Mouse (Mus musculus): ENCODE data around the gene Prpf3. TPM values are rescaled to one million over a fixed set of nuclear protein-coding genes. Genes with fewer than 3 reads are reported as not detected.
A peak's percentile ranks its signal among the peaks of the same experiment; 100 is the strongest.
"Not testable (repeated sequence)": the region's sequence is repeated elsewhere in the genome, so short reads cannot be mapped to it uniquely, and the experiment has no call there.

Prpf3 gene
- 26.6 and 29.7 TPM in 2 replicates for polyA plus RNA-seq (2012; rRNA removed)

DNA sequence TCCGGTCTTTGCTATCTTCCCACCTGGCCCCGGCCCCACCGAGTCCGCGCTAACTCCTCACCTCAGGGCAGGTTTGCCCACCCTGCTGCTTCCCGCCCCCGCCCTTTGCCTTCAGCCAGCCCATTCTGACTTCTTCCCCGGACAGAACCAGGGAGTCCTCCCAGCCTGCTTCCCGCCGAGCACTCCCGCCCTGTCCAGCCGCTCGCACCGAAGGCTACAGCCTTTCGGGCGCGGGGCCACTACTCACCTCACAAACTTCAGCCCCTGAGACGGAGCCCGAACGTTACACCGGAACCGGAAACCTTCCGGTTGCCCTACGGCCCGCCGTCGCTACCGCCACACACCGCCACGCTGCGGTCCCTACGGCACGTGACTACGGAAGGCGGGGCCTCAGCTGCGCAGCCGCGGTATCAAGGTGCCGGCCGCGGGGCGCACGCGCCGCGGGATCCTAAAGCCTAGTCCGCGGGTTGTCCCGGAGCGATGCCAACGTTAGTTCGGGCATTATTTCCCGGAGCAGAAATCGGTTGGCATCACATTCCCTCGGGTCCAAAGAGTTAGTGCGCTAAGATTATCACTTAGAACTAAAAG is at the start of gene Prpf3:
Prpf3 (minus strand) TSS at position 384 of the 588 bp plus-strand sequence.
- DNase-seq (ENCODE audit: low spot score), result peak; percentile 91

DNA sequence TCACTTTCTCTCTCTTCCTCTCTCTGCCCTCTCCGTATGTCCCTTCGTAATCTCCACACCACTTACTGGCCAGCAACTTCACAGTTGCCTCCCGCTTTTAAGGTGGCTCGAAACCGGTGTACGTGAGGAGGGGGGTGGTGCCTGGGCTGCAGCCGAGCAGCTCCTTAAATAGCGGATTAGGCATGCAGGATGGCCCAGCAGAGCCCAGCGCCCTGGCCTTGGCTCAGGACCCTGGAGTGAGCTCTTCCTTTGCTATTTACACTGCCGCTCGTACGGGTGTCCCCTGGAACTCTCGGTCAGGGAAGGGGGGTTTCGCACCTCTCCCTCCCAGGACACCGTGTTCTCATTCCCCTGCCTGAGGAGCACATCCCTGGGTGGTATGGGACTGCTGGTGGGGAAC is 48.9 kb upstream of the Prpf3 start, which contains the start of gene Car14:
Car14 (minus strand) TSS at position 124 of the 400 bp plus-strand sequence.
- no peak for DNase-seq (ENCODE audit: low spot score)

DNA sequence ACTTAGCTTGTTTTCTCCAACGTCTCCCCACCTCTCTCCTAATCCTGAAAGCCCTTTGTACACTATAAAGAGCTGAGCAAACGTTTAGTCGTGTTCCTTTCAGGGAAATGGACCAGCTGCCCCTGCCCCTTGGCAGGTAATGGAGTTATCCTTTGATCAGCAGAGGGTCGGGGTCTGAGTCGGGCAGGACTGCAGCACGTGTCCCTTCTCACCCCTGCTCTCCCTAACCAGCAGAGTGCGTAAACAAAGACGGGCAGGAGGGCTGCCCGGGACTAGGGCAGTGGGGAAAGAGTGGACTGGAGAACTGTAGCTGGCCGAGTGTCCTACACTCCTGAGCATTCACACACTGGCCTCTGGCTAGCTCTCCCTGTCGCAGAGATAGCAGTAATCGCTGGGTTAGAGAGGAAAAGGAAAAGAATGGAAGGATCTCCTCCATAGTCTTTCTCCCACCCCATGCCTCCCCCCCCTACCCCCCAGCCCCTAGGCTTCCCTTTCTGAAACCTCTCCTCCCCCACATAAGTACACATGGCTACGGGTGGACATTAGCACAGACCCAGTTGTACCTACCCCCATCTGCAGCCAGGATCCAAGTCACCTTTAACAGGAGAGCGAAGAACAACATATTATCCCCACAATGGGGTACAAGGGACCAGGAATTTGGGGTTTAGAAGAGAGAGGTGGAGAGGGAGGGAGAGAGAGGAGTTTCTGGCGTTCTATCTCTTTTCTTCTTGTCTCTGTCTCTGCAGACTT is 48.2 kb upstream of the Prpf3 start:
- DNase-seq (ENCODE audit: low spot score), result no peak

DNA sequence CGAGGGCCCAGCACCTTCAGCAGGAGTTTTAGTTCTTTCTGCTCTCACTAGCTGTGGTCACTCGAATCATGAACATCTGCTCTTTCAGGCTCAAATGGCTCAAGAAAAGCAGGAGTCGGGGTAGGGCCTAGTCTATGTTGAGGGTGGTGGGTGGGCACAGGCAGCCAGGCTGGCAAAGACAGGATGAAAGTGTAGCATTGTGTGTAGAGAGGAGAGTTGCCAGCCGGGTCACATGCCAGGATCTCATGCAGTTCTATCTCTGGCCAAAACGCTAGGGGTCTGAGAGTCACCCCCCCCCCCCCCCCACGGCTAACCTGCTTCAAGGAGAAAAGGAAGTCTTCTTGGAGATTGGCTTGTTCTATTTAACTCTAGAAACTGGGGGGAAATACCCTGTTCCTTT is 47.0 kb upstream of the Prpf3 start:
- no peak for DNase-seq (ENCODE audit: low spot score)

DNA sequence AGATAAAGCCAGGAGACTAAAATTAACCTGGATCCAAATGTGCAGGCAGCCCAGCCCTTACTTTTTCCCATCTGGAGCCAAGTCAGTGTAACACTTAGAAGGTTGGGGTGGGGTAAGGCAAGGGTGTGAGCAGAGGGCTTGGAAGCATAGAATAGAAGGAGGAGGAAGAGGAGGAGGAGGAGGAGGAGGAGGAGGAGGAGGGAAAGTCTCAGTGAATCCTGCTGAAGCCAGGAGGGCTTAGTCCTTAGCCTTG is 46.6 kb upstream of the Prpf3 start:
- no peak for DNase-seq (ENCODE audit: low spot score)

DNA sequence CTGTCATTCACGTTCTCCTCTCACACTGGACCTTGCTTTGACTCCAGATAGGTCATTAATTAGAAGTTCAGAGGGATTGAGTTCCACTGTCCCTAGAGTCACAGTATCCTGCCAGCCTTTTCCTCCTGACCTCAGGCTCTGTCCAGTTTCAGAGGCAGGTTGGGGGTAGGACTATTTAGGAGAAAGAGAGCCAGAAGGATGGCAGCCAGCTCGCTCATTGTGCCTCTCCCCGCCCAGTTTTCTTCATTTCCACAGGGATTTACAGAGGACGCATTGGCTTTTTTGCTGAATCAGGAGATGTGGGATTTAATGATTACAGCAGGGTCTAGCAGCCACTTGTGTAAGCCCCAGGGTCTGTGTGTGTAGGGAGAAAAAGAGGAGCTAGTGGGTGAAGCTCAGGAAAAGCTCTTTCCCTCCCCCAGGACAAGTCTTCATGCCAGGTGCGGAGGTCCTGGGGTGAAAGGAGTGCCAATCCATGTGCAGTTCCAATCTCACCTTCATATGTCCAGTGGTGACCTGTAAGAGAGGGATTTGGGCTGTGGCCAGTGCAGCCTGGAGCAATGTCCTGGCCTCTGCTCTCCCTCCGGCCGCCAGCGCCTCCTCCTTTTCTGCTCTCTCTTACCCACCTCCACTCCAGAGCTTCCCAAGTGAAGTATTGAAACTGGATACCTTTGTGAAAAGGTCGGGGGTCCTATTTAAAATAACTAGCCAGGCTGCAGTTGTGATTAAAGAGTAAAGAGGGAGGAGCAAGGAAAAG is 46.1 kb upstream of the Prpf3 start:
- no peak for DNase-seq (ENCODE audit: low spot score)

DNA sequence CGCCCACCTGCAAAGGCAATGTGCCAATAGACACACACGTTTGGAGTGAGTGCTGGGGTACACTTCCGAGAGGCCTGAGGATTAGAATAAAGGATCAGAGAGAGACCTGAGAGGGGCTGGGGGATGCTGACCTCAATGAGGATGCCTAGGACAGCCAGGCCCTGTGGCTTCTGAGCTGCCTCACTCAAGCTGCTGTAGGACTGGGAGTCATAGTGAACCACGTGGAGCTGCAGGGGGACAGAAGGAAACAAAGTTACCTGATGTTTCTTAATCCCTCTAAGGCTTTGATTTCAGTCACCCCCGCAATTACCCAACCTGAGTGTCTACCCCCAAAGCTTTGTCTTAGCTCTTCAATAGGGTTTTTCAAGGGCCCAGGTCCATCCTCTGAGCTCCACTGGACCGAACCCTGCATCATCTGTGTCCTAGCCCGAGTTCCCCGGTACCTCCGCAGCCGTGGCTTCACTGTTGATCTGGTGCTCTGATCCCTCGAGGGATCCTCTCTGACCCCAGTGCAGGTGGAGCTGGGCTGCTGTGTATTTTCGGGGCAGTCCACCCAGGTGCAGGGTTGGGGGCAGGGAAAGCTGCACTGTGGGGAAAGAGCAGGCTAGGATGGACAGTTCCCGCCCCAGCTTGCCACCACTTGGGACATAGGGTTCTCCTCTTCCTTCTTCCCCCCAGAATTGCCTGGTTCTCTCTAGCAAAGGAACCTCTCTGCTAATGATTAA is 44.3 kb upstream of the Prpf3 start:
- DNase-seq (ENCODE audit: low spot score), result no peak

DNA sequence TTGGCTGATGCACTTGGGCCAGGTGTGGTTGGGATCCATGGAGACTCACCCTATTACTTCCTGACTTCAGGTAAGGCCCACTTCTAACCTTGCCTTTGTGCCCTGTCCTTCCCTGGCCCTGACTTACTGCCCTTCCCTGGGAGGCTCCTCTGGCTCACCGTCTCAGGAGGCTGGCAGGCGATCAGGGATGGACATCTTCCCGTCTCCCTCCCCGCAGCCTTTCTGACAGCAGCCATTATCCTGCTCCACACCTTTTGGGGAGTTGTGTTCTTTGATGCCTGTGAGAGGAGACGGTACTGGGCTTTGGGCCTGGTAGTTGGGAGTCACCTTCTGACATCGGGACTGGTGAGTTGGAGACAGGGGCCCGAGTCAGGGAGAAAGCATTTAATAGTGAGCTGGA is 39.8 kb upstream of the Prpf3 start:
- not testable (repeated sequence) for DNase-seq (ENCODE audit: low spot score)

DNA sequence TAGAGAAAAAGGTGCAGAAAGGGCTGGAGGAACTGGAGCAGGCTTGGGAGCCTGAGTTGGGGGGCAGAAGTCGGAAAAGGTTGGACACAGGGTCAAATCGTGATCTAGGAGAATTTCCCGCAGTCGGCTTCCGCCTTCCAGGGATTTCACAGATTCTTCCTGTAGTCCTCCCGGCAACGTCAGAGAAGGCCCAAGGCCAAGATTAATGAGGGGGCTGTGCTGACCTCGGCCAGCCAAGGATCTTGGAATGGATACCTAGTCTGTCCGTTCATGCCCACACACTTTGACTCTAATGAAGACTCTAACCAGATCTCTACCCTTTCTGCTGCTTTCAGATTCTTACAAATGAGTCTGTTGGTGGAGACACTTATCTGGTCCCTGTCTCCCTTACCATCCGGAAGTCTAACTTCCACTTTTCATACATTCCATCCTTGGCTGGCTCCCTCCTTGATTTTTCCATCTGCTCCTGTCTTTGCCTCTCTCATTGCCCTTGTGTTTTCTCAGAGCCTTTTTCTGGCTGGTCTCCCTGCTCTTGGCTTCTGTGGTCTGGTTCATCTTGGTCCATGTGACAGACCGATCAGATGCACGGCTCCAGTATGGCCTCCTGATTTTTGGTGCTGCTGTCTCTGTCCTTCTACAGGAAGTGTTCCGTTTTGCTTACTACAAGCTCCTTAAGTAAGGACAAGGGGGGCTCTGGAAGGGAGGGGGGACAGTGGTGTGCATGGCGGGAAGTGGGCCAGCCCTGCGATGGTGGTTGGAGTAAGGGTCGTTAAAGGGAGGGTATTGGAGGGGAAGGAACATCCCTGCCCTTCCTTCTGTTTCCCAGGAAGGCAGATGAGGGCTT is 38.9 kb upstream of the Prpf3 start:
- no peak for DNase-seq (ENCODE audit: low spot score)

DNA sequence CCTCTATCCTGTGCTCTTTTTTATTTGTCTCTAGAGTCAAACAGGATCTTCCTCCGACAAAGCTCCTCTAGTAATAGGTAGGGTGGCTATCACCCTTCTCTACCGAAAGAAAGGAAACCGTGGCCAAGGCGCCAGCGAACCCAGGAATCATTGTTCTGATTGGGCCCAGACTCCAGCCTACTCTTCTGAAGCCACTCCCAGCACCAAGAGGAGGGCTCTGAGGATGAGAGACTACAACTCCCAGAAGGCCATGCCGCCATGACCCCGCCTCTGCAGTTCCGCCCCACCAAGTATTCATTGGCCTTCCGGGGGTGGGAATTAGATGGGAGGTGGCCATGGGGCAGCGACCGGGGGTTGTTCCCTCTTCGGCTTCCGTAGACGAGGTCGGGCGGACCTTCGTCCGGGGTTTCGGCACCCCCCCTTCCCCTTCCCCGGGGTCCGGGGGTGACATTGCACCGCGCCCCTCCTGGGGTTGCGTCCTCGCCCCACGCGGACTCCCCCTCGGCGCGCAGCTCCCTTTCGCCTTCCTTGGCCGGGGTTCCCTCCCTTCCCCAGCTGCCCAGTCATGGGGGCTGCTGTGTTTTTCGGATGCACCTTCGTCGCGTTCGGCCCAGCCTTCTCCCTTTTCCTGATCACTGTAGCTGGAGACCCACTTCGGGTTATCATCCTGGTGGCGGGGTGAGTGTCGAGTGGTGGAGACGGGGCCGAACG is 38.1 kb upstream of the Prpf3 start, which contains the start of gene Aph1a:
Aph1a (plus strand) TSS at position 364 of the 711 bp plus-strand sequence.
- peak; percentile 84 for DNase-seq (ENCODE audit: low spot score)

DNA sequence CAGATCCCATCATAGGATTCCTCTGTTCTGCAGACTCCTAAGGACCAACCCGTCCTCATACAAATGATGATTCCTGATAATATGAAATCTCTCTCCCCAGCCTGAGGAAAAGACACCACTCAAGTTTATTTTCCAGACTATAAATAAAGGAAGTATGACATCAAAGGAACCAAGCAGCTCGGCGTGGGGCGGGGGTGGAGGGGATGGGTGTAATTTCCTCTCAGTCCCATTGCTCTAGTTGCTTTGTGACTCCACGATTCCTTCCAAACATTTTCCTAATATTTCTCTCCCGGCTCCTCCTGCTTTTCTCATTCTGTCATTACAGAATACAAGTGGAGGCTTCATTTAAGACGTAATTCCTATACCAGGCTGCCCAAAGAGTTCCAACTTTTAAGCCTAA is 37.4 kb upstream of the Prpf3 start:
- DNase-seq (ENCODE audit: low spot score), result no peak

DNA sequence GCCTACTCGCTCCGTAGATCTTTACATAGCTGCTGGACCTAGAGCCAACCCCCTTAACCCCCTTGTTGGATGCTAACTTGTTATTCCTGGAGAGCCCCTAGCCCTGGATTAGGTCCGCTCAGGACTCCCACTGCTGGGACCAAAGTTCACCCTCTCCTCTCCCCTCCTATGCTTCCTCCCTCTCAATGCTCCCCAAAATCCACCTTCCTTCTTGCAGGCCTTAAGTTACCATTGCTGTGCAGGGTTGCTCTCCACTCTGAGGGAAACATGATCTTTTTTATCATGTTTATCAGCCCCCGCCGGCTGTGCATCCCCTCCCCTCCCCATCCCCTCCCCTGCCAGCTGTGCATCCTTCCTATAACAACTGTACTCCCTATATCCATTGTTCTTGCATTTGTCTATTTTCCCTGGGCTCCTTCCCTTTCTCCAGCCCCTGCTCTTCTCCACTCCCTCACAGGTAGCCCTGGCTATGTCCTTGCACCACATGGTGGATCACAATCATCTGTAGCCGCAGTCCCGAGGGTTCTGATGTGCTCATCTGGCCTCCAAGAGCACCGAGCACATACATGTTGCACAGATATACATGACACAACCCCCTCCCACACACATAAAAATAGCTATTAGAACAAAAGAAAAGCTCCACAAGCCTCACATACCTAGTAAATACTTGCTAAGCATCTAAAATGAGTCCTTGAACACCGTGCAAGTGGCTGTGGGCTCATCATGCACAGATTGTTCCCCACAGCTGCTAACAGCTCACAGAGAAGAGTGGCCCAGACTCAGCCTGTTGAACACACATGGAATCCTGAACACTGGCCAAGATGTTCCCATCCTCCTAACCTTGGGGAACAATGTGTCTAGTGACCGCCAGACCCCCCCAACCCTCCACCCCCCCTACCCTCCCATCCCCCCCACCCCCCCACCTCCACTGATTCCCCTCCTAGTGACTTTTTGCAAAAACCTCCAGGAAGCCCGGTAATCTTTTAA is 36.7 kb upstream of the Prpf3 start:
- no peak for DNase-seq (ENCODE audit: low spot score)

DNA sequence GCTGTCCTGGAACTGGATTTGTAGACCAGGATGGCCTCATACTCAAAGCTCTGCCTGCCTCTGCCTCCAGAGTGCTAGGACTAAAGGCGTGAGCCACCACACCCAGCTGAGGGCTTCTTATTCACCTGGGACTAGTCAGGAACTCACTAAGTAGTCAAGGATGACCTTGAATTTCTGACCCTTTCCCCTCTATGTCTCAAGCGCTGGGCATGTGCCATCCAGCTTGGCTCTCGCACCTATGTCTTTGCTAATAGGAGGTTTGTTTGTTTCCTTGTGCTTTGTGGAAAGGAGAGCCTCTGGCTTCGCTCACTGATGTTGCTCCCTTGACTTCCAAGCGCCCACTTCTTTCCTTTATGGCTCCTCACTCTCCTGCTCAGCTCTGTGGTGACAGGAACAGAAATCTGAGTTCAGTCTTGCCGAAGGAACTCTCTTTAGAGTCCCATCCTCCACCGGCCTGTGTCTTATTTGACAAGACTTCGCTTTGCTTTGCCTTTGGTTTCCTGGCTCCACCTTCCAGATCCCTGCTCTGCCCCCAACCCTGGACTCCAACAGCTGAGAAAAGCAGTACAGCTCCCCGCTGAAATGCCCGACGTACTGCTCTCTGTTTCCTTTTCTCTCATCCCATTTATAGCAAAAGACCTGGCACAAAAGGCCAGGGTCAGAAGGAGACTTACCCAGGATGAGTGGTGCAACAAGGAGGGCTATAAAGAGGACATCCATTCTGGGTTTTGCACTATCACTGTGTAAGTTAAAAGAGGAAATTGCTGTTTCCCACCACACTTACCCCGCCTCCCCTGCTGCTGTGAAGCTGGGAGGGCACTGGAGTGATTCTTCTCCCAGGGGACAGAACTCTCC is 35.8 kb upstream of the Prpf3 start, which contains the start of gene BC028528:
BC028528 (minus strand) TSS at position 795 of the 855 bp plus-strand sequence.
- no peak for DNase-seq (ENCODE audit: low spot score)

DNA sequence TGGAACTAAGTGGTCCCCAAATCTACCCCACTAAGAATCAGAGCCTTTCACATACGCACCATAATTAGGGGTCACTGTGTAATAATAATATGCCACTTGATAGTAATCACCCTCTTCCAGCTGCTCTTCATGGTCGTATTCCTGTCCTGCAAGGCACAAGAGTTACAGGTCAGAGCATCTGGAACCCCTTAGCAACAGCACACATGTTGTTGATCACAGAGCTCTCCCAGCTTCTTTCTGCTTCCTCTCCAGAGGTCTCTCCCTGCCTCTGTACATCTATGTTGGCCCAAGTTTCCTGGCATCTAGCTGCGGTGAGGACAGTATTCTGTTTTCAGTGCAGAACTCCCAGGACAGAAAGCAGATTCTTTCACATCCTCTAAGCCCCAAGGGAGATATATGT is 34.0 kb upstream of the Prpf3 start:
- no peak for DNase-seq (ENCODE audit: low spot score)

DNA sequence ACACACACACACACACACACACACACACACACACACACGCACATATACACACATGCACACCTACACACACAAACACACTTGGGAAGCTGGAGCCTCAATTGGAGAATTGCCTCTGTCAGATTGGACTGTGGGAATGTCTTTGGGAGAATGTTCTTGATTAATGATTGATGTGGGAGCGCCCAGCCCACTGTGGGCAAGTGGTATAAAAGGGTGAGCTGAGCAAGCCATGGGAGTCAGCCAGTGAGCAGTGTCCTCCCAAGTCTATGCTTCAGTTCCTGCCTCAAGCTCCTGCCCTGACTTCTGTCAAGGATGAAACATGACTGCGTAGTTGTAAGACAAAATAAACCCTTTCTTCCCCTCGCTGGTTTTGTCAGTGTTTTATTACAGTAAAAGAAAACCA is 31.9 kb upstream of the Prpf3 start:
- DNase-seq (ENCODE audit: low spot score), result no peak

DNA sequence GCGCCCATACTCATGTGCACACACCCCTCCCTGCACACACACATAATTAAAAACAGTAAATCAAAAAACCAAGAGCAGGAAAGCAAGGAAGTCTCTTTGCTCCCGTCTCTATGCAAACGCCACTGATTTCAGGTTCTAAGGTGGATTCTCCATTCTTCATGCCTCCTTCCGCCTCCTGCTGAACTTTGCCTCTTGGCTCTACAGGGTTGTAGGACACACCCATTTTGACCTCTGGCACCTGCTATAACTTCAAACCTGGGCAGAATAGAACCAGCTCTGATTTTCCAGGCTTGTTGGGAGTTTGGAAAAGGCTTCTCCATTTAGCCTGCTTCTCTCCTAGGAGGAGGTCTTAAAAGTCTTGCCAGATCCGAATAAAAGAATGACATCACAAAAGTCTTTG is 28.7 kb upstream of the Prpf3 start:
- DNase-seq (ENCODE audit: low spot score), result no peak

DNA sequence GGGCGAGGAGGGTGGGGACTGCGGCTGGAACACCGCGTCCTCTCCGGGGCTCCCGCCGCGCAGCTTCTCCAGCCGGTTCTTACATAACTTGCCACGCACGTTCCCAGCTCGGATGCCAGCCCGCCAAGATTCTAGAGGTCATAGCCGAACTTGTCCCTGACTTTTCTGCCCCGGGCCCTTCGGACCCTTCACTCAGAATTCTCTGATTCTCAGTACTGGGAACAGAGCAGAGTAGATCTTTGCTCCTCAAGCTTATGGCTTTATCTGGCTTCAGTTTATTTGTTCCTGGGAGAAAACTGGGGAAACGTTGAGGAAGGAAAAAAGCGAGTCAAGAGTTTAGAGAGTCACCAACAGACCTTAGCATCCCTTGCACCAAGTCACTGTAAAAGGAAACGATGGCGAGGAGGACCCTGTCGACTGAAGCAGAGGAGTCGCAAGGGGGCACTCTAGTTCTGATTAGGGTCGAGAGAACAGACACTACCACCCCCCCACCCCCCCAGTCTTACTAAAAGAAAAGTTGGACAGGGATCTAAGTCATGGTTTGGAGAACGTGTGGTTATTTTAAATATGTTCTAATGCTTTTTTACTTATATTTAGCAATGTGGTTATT is 27.2 kb upstream of the Prpf3 start:
- no peak for DNase-seq (ENCODE audit: low spot score)
